Mouse (Mus musculus) B cell, adult 67 days (primary cell): Measurements from ENCODE around the gene Mrpl28. TPM values are rescaled to one million over a fixed set of nuclear protein-coding genes. Genes with fewer than 3 reads are reported as not detected.

Experiments used
- total RNA-seq, 2 experiments: library from RNA; stranded (reverse); gene quantifications; 4 replicates each; pipeline ENCODE4 v1.2.4; 2023

Gene Mrpl28
- total RNA-seq, result 10 to 100 TPM; 47.7 to 60.0 TPM

GRCm38 (mm10) chr17:26123267-26123684 is at the start of gene Mrpl28:
Gene Mrpl28 (plus strand): TSS chr17:26123500.

GRCm38 (mm10) chr17:26089905-26090632 is 33.2 kb upstream of the Mrpl28 start, which contains the start of gene Decr2:
Gene Decr2 (minus strand): TSS chr17:26090337.

GRCm38 (mm10) chr17:26095121-26095740 is 28.1 kb upstream of the Mrpl28 start, which contains the start of gene Nme4:
Gene Nme4 (minus strand): TSS chr17:26095602.

GRCm38 (mm10) chr17:26113181-26113948 is 9.9 kb upstream of the Mrpl28 start, which contains the start of gene Tmem8:
Gene Tmem8 (plus strand): TSS chr17:26113299.

GRCm38 (mm10) chr17:26138239-26138836 is 15.0 kb downstream of the Mrpl28 start, which contains the start of gene Axin1:
Gene Axin1 (plus strand): TSS chr17:26138688.

Other genes with a start within 250 kb of the Mrpl28 start
- gene Mettl26, start 248.4 kb upstream of the Mrpl28 start, total RNA-seq, result 10 to 100 TPM; 21.0 to 33.3 TPM
- gene Wfikkn1, start 242.6 kb upstream of the Mrpl28 start, total RNA-seq, result 1 to 10 TPM; 6.7 to 6.9 TPM
- gene Rab40c, start 203.8 kb upstream of the Mrpl28 start, total RNA-seq, result 10 to 100 TPM; 27.3 to 37.8 TPM
- gene Pigq, start 178.6 kb upstream of the Mrpl28 start, total RNA-seq, result 10 to 100 TPM; 84.4 to 92.2 TPM
- gene Nhlrc4, start 178.5 kb upstream of the Mrpl28 start, total RNA-seq, result not detected
- gene A930017K11Rik, start 170.9 kb upstream of the Mrpl28 start, total RNA-seq, result not detected
- 10 to 100 TPM; 42.6 to 48.1 TPM for gene Capn15, start 137.7 kb upstream of the Mrpl28 start, total RNA-seq
- 10 to 100 TPM; 10.4 to 11.9 TPM for gene Rab11fip3, start 53.9 kb upstream of the Mrpl28 start, total RNA-seq
- 1 to 10 TPM; 4.1 to 5.3 TPM for gene Decr2, start 33.2 kb upstream of the Mrpl28 start, total RNA-seq
- 1 to 10 TPM; 1.0 to 1.8 TPM for gene Nme4, start 27.9 kb upstream of the Mrpl28 start, total RNA-seq
- gene Tmem8, start 10.2 kb upstream of the Mrpl28 start, total RNA-seq, result 10 to 100 TPM; 24.7 to 26.6 TPM
- 10 to 100 TPM; 82.9 to 91.9 TPM for gene Axin1, start 15.2 kb downstream of the Mrpl28 start, total RNA-seq
- gene Pdia2, start 75.6 kb downstream of the Mrpl28 start, total RNA-seq, result not detected
- 1 to 10 TPM; 2.1 to 2.8 TPM for gene Rgs11, start 79.5 kb downstream of the Mrpl28 start, total RNA-seq
- gene Arhgdig, start 84.3 kb downstream of the Mrpl28 start, total RNA-seq, result not detected
- gene Fam234a, start 120.7 kb downstream of the Mrpl28 start, total RNA-seq, result 10 to 100 TPM; 13.6 to 17.1 TPM
- gene Luc7l, start 129.4 kb downstream of the Mrpl28 start, total RNA-seq, result 100 to 1,000 TPM in 1 of 2 experiments, 10 to 100 TPM in 1; 86.3 to 100 TPM